Mouse (Mus musculus) C2C12 (cell line): ENCODE results near the gene Slc39a8. TPM values are rescaled to one million over a fixed set of nuclear protein-coding genes. Genes with fewer than 3 reads are reported as not detected.

Source experiments
- H3K27me3 ChIP-seq: one replicate; pipeline ENCODE4 v1.6.1; 2011; ENCODE audit not compliant: control insufficient read depth, insufficient read depth, insufficient read length
- H3K36me3 ChIP-seq: one replicate; pipeline ENCODE4 v1.6.1; 2011; ENCODE audit not compliant: control insufficient read depth, insufficient read depth
- H3K4me3 ChIP-seq: one replicate; pipeline ENCODE4 v1.5.1; 2011; ENCODE audit warnings: mild to moderate bottlenecking, control low read depth; ENCODE audit not compliant: poor library complexity, insufficient read depth, severe bottlenecking
- H3K79me2 ChIP-seq: one replicate; pipeline ENCODE4 v1.6.1; 2011; ENCODE audit not compliant: control insufficient read depth, insufficient read depth
- H3K79me3 ChIP-seq: one replicate; pipeline ENCODE4 v1.6.1; 2011; ENCODE audit warnings: low read depth, control low read depth
- H3ac ChIP-seq: one replicate; pipeline ENCODE3; 2011; ENCODE audit warnings: low read depth; ENCODE audit not compliant: control insufficient read depth, insufficient read length
- CEBPB ChIP-seq: IDR thresholded peaks from one replicate; pipeline ENCODE4 v1.6.1; 2011; ENCODE audit warnings: low read depth, mild to moderate bottlenecking, control low read depth, moderate library complexity
- CTCF ChIP-seq: IDR thresholded peaks from one replicate; pipeline ENCODE4 v1.5.1; 2011; ENCODE audit not compliant: control insufficient read depth, insufficient read depth, insufficient read length
- FOSL1 ChIP-seq: IDR thresholded peaks from one replicate; pipeline ENCODE4 v1.8.0; 2011; ENCODE audit warnings: mild to moderate bottlenecking, low read length; ENCODE audit not compliant: poor library complexity, insufficient read depth, severe bottlenecking
- MAX ChIP-seq: IDR thresholded peaks from one replicate; pipeline ENCODE4 v1.6.1; 2011; ENCODE audit warnings: mild to moderate bottlenecking, control low read depth
- MYOD1 ChIP-seq: IDR thresholded peaks from one replicate; pipeline ENCODE4 v1.6.1; 2011; ENCODE audit warnings: low read depth; ENCODE audit not compliant: control insufficient read depth, insufficient read length
- MYOG ChIP-seq: IDR thresholded peaks from one replicate; pipeline ENCODE4 v1.6.1; 2011; ENCODE audit not compliant: control insufficient read depth, insufficient read length; ENCODE audit errors: extremely low read depth
- USF1 ChIP-seq: IDR thresholded peaks from one replicate; pipeline ENCODE4 v1.6.1; 2011; ENCODE audit warnings: low read depth, mild to moderate bottlenecking, control low read depth, moderate library complexity
- polyA plus RNA-seq: library from polyadenylated mRNA; unstranded; fragments of >200 nt; fragmentation: generic; extraction: Trizol; gene quantifications from one replicate; pipeline ENCODE4 v1.2.1, GENCODE M21; 2012; ENCODE audit warnings: missing spikeins

Gene Slc39a8
- polyA plus RNA-seq, 1 experiment = 1.4 TPM

GRCm38 (mm10) chr3:135853604-135854297 lies 28.7 kb downstream of the Slc39a8 start:
- no peak overlapping the region for H3ac ChIP-seq
- no peaks in the 10 kb centered on the region for H3K79me2 ChIP-seq
- no peaks in the 10 kb centered on the region for H3K27me3 ChIP-seq
- no peak for TF ChIP-seq CEBPB
- no peak for TF ChIP-seq MYOD1
- TF ChIP-seq MAX = no peak
- TF ChIP-seq CTCF = no peak
- no peak for TF ChIP-seq FOSL1
- no peak for TF ChIP-seq MYOG
- no peak for TF ChIP-seq USF1
- H3K79me3 ChIP-seq = no peaks in the 10 kb centered on the region
- no peaks in the 10 kb centered on the region for H3K36me3 ChIP-seq
- H3K4me3 ChIP-seq = no peak overlapping the region

- no peaks in the 10 kb centered on the region for H3K27me3 ChIP-seq
- no peak overlapping the region for H3ac ChIP-seq
- H3K79me3 ChIP-seq = no peaks in the 10 kb centered on the region
- no peak overlapping the region for H3K4me3 ChIP-seq
- TF ChIP-seq FOSL1 (no peak), MYOG (no peak), MYOD1 (no peak), USF1 (no peak), CEBPB (no peak), MAX (no peak), CTCF (no peak)
- H3K36me3 ChIP-seq = no peaks in the 10 kb centered on the region
- H3K79me2 ChIP-seq = no peaks in the 10 kb centered on the region
These were observed 29.4 kb downstream of the Slc39a8 start for GRCm38 (mm10) chr3:135854298-135854984.

GRCm38 (mm10) chr3:135854985-135855340 lies 29.9 kb downstream of the Slc39a8 start:
- Histone ChIP-seq H3K4me3 (no peak overlapping the region), H3K36me3 (no peaks in the 10 kb centered on the region), H3K27me3 (no peaks in the 10 kb centered on the region), H3K79me3 (no peaks in the 10 kb centered on the region), H3K79me2 (no peaks in the 10 kb centered on the region), H3ac (no peak overlapping the region)
- TF ChIP-seq MYOD1 (no peak), CEBPB (no peak), MAX (no peak), FOSL1 (no peak), CTCF (no peak), USF1 (no peak), MYOG (no peak)

GRCm38 (mm10) chr3:135856303-135856702 lies 31.2 kb downstream of the Slc39a8 start:
- no peak for TF ChIP-seq CTCF
- no peak overlapping the region for H3K4me3 ChIP-seq
- no peaks in the 10 kb centered on the region for H3K27me3 ChIP-seq
- no peaks in the 10 kb centered on the region for H3K79me2 ChIP-seq
- no peaks in the 10 kb centered on the region for H3K36me3 ChIP-seq
- H3K79me3 ChIP-seq = no peaks in the 10 kb centered on the region
- no peak overlapping the region for H3ac ChIP-seq

GRCm38 (mm10) chr3:135857134-135857533 lies 32.1 kb downstream of the Slc39a8 start:
- Histone ChIP-seq H3K79me2 (no peaks in the 10 kb centered on the region), H3K36me3 (no peaks in the 10 kb centered on the region), H3K79me3 (no peaks in the 10 kb centered on the region), H3K4me3 (no peak overlapping the region), H3ac (no peak overlapping the region), H3K27me3 (no peaks in the 10 kb centered on the region)
- no peak for TF ChIP-seq CTCF
- TF ChIP-seq FOSL1 = no peak
- no peak for TF ChIP-seq CEBPB
- no peak for TF ChIP-seq MYOD1
- no peak for TF ChIP-seq MYOG
- no peak for TF ChIP-seq USF1
- TF ChIP-seq MAX = no peak

GRCm38 (mm10) chr3:135859431-135859830 lies 34.4 kb downstream of the Slc39a8 start:
- Histone ChIP-seq H3K79me3 (no peaks in the 10 kb centered on the region), H3K79me2 (no peaks in the 10 kb centered on the region), H3ac (no peak overlapping the region), H3K4me3 (no peak overlapping the region), H3K27me3 (no peaks in the 10 kb centered on the region), H3K36me3 (no peaks in the 10 kb centered on the region)
- TF ChIP-seq USF1 (no peak), CTCF (no peak), CEBPB (no peak), MYOD1 (no peak), FOSL1 (no peak), MYOG (no peak), MAX (no peak)
